Mouse (Mus musculus): ENCODE data around the gene Itga9.

The Itga9 gene

GRCm38 (mm10) chr9:118684343-118684742, 77.9 kb downstream of the Itga9 start:
- DNase-seq (ENCODE audit: low read depth in 2 of 2, low spot score in 2 of 2), result no peak

GRCm38 (mm10) chr9:118686166-118686961, 79.9 kb downstream of the Itga9 start:
- no peak for DNase-seq (ENCODE audit: low read depth in 2 of 2, low spot score in 2 of 2)

- DNase-seq (ENCODE audit: low read depth in 2 of 2, low spot score in 2 of 2), result no peak
Observed at GRCm38 (mm10) chr9:118688248-118688647, 81.8 kb downstream of the Itga9 start.

GRCm38 (mm10) chr9:118688921-118689451, 82.5 kb downstream of the Itga9 start:
- no peak for DNase-seq (ENCODE audit: low read depth in 2 of 2, low spot score in 2 of 2)

GRCm38 (mm10) chr9:118693256-118693655, 86.8 kb downstream of the Itga9 start:
- no peak for DNase-seq (ENCODE audit: low read depth in 2 of 2, low spot score in 2 of 2)

GRCm38 (mm10) chr9:118694420-118694825, 87.9 kb downstream of the Itga9 start:
- no peak for DNase-seq (ENCODE audit: low read depth in 2 of 2, low spot score in 2 of 2)

- no peak for DNase-seq (ENCODE audit: low read depth in 2 of 2, low spot score in 2 of 2)
Observed at GRCm38 (mm10) chr9:118698191-118698590, 91.7 kb downstream of the Itga9 start.

- DNase-seq (ENCODE audit: low read depth in 2 of 2, low spot score in 2 of 2), result no peak
Observed at GRCm38 (mm10) chr9:118699716-118700115, 93.2 kb downstream of the Itga9 start.

- no peak for DNase-seq (ENCODE audit: low read depth in 2 of 2, low spot score in 2 of 2)
Observed at GRCm38 (mm10) chr9:118700889-118701288, 94.4 kb downstream of the Itga9 start.

GRCm38 (mm10) chr9:118701791-118702190, 95.3 kb downstream of the Itga9 start:
- no peak for DNase-seq (ENCODE audit: low read depth in 2 of 2, low spot score in 2 of 2)

- no peak for DNase-seq (ENCODE audit: low read depth in 2 of 2, low spot score in 2 of 2)
Observed at GRCm38 (mm10) chr9:118703146-118703545, 96.7 kb downstream of the Itga9 start.

GRCm38 (mm10) chr9:118705381-118706074, 99.0 kb downstream of the Itga9 start:
- peak in 1 of 2 experiments; percentile 19 for DNase-seq (ENCODE audit: low read depth in 2 of 2, low spot score in 2 of 2)

GRCm38 (mm10) chr9:118706176-118706975, 99.9 kb downstream of the Itga9 start:
- DNase-seq (ENCODE audit: low read depth in 2 of 2, low spot score in 2 of 2), result peak; percentile 19 to 26

- DNase-seq (ENCODE audit: low read depth in 2 of 2, low spot score in 2 of 2), result no peak
Observed at GRCm38 (mm10) chr9:118710625-118711024, 104.1 kb downstream of the Itga9 start.

- no peak for DNase-seq (ENCODE audit: low read depth in 2 of 2, low spot score in 2 of 2)
Observed at GRCm38 (mm10) chr9:118711749-118712148, 105.3 kb downstream of the Itga9 start.

- no peak for DNase-seq (ENCODE audit: low read depth in 2 of 2, low spot score in 2 of 2)
Observed at GRCm38 (mm10) chr9:118713515-118713914, 107.0 kb downstream of the Itga9 start.

GRCm38 (mm10) chr9:118714536-118714935, 108.0 kb downstream of the Itga9 start:
- no peak for DNase-seq (ENCODE audit: low read depth in 2 of 2, low spot score in 2 of 2)

GRCm38 (mm10) chr9:118715971-118716628, 109.6 kb downstream of the Itga9 start:
- DNase-seq (ENCODE audit: low read depth in 2 of 2, low spot score in 2 of 2), result peak; percentile 46 to 58

GRCm38 (mm10) chr9:118717436-118717835, 110.9 kb downstream of the Itga9 start:
- no peak for DNase-seq (ENCODE audit: low read depth in 2 of 2, low spot score in 2 of 2)

- no peak for DNase-seq (ENCODE audit: low read depth in 2 of 2, low spot score in 2 of 2)
Observed at GRCm38 (mm10) chr9:118718511-118718910, 112.0 kb downstream of the Itga9 start.

GRCm38 (mm10) chr9:118721056-118721455, 114.6 kb downstream of the Itga9 start:
- no peak for DNase-seq (ENCODE audit: low read depth in 2 of 2, low spot score in 2 of 2)
